Mouse (Mus musculus) right cerebral cortex, adult 18-20 months (tissue): Measurements from ENCODE around the gene Oscar.
A peak's percentile ranks its signal among the peaks of the same experiment; 100 is the strongest.

Experiments used
- DNase-seq: peaks from one replicate; pipeline ENCODE4 v3.0.0; 2022; ENCODE audit warnings: mixed read lengths

The Oscar gene

GRCm38 (mm10) chr7:3616057-3616388 is at the start of gene Oscar:
Oscar (minus strand) TSS chr7:3616157.
- no peak for DNase-seq

GRCm38 (mm10) chr7:3665215-3666114 is 49.5 kb upstream of the Oscar start, which contains the start of gene Leng1:
Leng1 (minus strand) TSS chr7:3665840.
- DNase-seq = peak; percentile 98

- DNase-seq = no peak
Observed at GRCm38 (mm10) chr7:3664524-3665214, 48.7 kb upstream of the Oscar start.

- no peak for DNase-seq
Observed at GRCm38 (mm10) chr7:3658578-3658977, 42.6 kb upstream of the Oscar start.

GRCm38 (mm10) chr7:3656966-3657365 is 41.0 kb upstream of the Oscar start:
- DNase-seq = no peak

GRCm38 (mm10) chr7:3646641-3647040 is 30.7 kb upstream of the Oscar start:
- no peak for DNase-seq

GRCm38 (mm10) chr7:3646188-3646587 is 30.2 kb upstream of the Oscar start:
- no peak for DNase-seq

- DNase-seq = no peak
Observed at GRCm38 (mm10) chr7:3645488-3646025, 29.6 kb upstream of the Oscar start.

GRCm38 (mm10) chr7:3644672-3645487 is 28.9 kb upstream of the Oscar start, which contains the start of gene Cnot3:
Cnot3 (plus strand) TSS chr7:3645268.
- peak; percentile 100 for DNase-seq

- DNase-seq = no peak
Observed at GRCm38 (mm10) chr7:3644348-3644671, 28.4 kb upstream of the Oscar start.

- no peak for DNase-seq
Observed at GRCm38 (mm10) chr7:3643843-3644242, 27.9 kb upstream of the Oscar start.

- DNase-seq = no peak
Observed at GRCm38 (mm10) chr7:3643412-3643811, 27.5 kb upstream of the Oscar start.

GRCm38 (mm10) chr7:3630478-3630815 is 14.5 kb upstream of the Oscar start:
- no peak for DNase-seq

- peak; percentile 95 for DNase-seq
Observed at GRCm38 (mm10) chr7:3629543-3630477, 13.9 kb upstream of the Oscar start, which contains the start of the genes Tfpt and Prpf31. Tfpt (minus strand) TSS chr7:3629929. Prpf31 (plus strand) TSS chr7:3629985.

GRCm38 (mm10) chr7:3629030-3629429 is 13.1 kb upstream of the Oscar start:
- no peak for DNase-seq

- peak; percentile 93 for DNase-seq
Observed at GRCm38 (mm10) chr7:3617242-3617995, 1.5 kb upstream of the Oscar start, which contains the start of gene Ndufa3. Ndufa3 (plus strand) TSS chr7:3617373.

- DNase-seq = no peak
Observed at GRCm38 (mm10) chr7:3616389-3617241, 658 bp upstream of the Oscar start.

- DNase-seq = no peak
Observed at GRCm38 (mm10) chr7:3614021-3614420, 1.9 kb downstream of the Oscar start.

GRCm38 (mm10) chr7:3611006-3611405 is 5.0 kb downstream of the Oscar start:
- DNase-seq = no peak

- DNase-seq = no peak
Observed at GRCm38 (mm10) chr7:3610437-3610836, 5.5 kb downstream of the Oscar start.
